Mouse (Mus musculus): ENCODE results near the gene Sema3f. TPM values are rescaled to one million over a fixed set of nuclear protein-coding genes. Genes with fewer than 3 reads are reported as not detected.

Sema3f gene
- polyA plus RNA-seq, 1 experiment from 2014 or later = 38.4 TPM

- ATAC-seq (ENCODE audit: low FRiP score, low TSS enrichment) = peak; percentile 61
- H3K27ac ChIP-seq (ENCODE audit: low read depth, low read length) = peak overlapping the region; percentile 92
- H3K9me3 ChIP-seq (ENCODE audit: control insufficient read depth, low read length) = no peaks in the 10 kb centered on the region
- WGBS = 22% methylated on average over 6 of the region's 6 CpGs
- no peaks in the 10 kb centered on the region for H3K36me3 ChIP-seq (ENCODE audit: control insufficient read depth, insufficient read depth, low read length)
- peak overlapping the region; percentile 34 for H3K4me2 ChIP-seq (replicated peaks; ENCODE audit: low read depth, low read length)
- peak overlapping the region; percentile 28; the same call in 1 of the 2 replicates for H3K9ac ChIP-seq (ENCODE audit: low read depth, low read length)
- no peak overlapping the region for H3K4me3 ChIP-seq (ENCODE audit: low read length)
- no peaks in the 10 kb centered on the region for H3K27me3 ChIP-seq (ENCODE audit: control insufficient read depth, insufficient read depth, low read length)
- H3K4me1 ChIP-seq (ENCODE audit: control insufficient read depth, insufficient read depth, low read length) = peaks cover 48% of the 10 kb centered on the region
Measured at GRCm38 (mm10) chr9:107723292-107723691, 13.0 kb upstream of the Sema3f start.

DNA sequence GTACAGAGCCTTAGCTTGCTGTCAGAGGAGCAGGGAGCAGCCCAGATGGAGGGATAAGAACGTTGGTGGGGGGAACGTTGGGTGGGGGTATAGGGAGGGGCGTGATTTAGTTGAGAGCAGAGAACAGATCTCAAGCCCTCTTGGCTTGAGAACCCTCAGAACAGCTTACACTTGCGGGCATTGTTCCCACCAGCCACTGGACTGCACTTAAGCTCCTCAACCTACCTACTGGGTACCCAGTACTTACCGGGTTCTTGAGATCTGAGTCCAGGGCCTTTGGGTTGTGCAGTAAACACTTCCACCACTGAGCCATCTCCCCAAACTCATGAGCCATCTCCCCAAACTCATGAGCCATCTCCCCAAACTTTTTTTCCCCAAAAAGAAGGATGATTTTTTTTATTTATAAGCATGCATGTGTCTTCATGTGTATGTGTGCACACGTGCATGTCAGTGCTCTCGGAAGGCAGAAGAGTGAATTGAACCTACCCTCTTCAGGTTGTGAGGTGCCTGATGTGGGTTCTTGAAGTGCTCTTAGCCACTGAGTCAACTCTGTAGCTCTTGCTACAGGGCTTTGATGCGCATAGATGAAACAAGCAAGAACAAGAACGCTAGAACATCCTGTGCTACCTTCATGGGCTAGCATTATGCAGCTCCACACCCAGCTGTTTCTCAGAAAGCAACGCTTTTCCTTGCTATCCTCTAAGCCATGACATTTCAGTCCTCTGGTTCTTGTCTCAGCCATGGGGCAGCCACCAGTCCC lies 8.7 kb upstream of the Sema3f start:
- no peak for ATAC-seq (ENCODE audit: low FRiP score, low TSS enrichment)
- no peak overlapping the region for H3K27ac ChIP-seq (ENCODE audit: low read depth, low read length)
- no peak overlapping the region for H3K4me2 ChIP-seq (replicated peaks; ENCODE audit: low read depth, low read length)
- no peak overlapping the region for H3K4me3 ChIP-seq (ENCODE audit: low read length)
- H3K36me3 ChIP-seq (ENCODE audit: control insufficient read depth, insufficient read depth, low read length) = no peaks in the 10 kb centered on the region
- WGBS = 83% methylated on average over 10 of the region's 10 CpGs
- H3K9me3 ChIP-seq (ENCODE audit: control insufficient read depth, low read length) = no peaks in the 10 kb centered on the region
- H3K27me3 ChIP-seq (ENCODE audit: control insufficient read depth, insufficient read depth, low read length) = no peaks in the 10 kb centered on the region
- peaks cover 51% of the 10 kb centered on the region for H3K4me1 ChIP-seq (ENCODE audit: control insufficient read depth, insufficient read depth, low read length)
- no peak overlapping the region for H3K9ac ChIP-seq (ENCODE audit: low read depth, low read length)

DNA sequence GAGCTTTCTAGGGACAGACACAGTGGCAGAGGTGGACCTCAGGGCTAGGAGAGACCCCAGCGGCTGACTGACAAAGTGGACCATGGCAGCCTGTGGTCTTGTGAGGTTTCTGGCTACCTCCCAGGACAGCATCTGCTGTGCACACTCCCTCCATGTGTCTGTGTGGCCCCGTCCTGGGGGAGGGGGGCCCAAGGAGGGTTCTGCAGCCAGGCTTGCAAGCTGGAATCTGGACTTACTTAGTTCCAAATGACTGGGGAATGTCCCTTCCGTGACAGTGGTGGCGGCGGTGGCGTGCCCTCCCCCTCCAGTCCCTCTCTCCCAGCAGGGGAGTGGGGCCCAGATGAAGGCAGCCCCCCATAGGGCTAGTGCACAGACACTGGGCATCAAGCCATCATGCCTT lies 6.7 kb upstream of the Sema3f start:
- Histone ChIP-seq H3K4me2 (replicated peaks; ENCODE audit: low read depth, low read length) (no peak overlapping the region), H3K4me1 (ENCODE audit: control insufficient read depth, insufficient read depth, low read length) (peaks cover 42% of the 10 kb centered on the region), H3K27ac (ENCODE audit: low read depth, low read length) (peak overlapping the region; percentile 25; the same call in 1 of the 2 replicates), H3K9me3 (ENCODE audit: control insufficient read depth, low read length) (no peaks in the 10 kb centered on the region), H3K27me3 (ENCODE audit: control insufficient read depth, insufficient read depth, low read length) (no peaks in the 10 kb centered on the region), H3K9ac (ENCODE audit: low read depth, low read length) (peak overlapping the region; percentile 7; the same call in 1 of the 2 replicates), H3K4me3 (ENCODE audit: low read length) (no peak overlapping the region), H3K36me3 (ENCODE audit: control insufficient read depth, insufficient read depth, low read length) (no peaks in the 10 kb centered on the region)
- WGBS = 28% methylated on average over 6 of the region's 6 CpGs
- ATAC-seq (ENCODE audit: low FRiP score, low TSS enrichment) = no peak

- Histone ChIP-seq H3K27me3 (ENCODE audit: control insufficient read depth, insufficient read depth, low read length) (no peaks in the 10 kb centered on the region), H3K4me1 (ENCODE audit: control insufficient read depth, insufficient read depth, low read length) (peaks cover 39% of the 10 kb centered on the region), H3K36me3 (ENCODE audit: control insufficient read depth, insufficient read depth, low read length) (no peaks in the 10 kb centered on the region), H3K4me2 (replicated peaks; ENCODE audit: low read depth, low read length) (no peak overlapping the region), H3K27ac (ENCODE audit: low read depth, low read length) (peak overlapping the region; percentile 90), H3K4me3 (ENCODE audit: low read length) (no peak overlapping the region), H3K9me3 (ENCODE audit: control insufficient read depth, low read length) (no peaks in the 10 kb centered on the region), H3K9ac (ENCODE audit: low read depth, low read length) (no peak overlapping the region)
- no peak for ATAC-seq (ENCODE audit: low FRiP score, low TSS enrichment)
- WGBS = 81% methylated on average over 2 of the region's 2 CpGs
Measured at GRCm38 (mm10) chr9:107715632-107716031, 5.4 kb upstream of the Sema3f start.

- Histone ChIP-seq H3K4me3 (ENCODE audit: low read length) (no peak overlapping the region), H3K9me3 (ENCODE audit: control insufficient read depth, low read length) (no peaks in the 10 kb centered on the region), H3K4me1 (ENCODE audit: control insufficient read depth, insufficient read depth, low read length) (peaks cover 39% of the 10 kb centered on the region), H3K27me3 (ENCODE audit: control insufficient read depth, insufficient read depth, low read length) (no peaks in the 10 kb centered on the region), H3K4me2 (replicated peaks; ENCODE audit: low read depth, low read length) (no peak overlapping the region), H3K36me3 (ENCODE audit: control insufficient read depth, insufficient read depth, low read length) (no peaks in the 10 kb centered on the region), H3K9ac (ENCODE audit: low read depth, low read length) (no peak overlapping the region), H3K27ac (ENCODE audit: low read depth, low read length) (peak overlapping the region; percentile 90)
- 7% methylated on average over 12 of the region's 12 CpGs for WGBS
- peak; percentile 83 for ATAC-seq (ENCODE audit: low FRiP score, low TSS enrichment)
Measured at GRCm38 (mm10) chr9:107714221-107714952, 4.1 kb upstream of the Sema3f start.

- ATAC-seq (ENCODE audit: low FRiP score, low TSS enrichment) = no peak
- H3K4me3 ChIP-seq (ENCODE audit: low read length) = peak overlapping the region; percentile 78
- no peaks in the 10 kb centered on the region for H3K27me3 ChIP-seq (ENCODE audit: control insufficient read depth, insufficient read depth, low read length)
- H3K4me1 ChIP-seq (ENCODE audit: control insufficient read depth, insufficient read depth, low read length) = peaks cover 47% of the 10 kb centered on the region
- peak overlapping the region; percentile 77 for H3K4me2 ChIP-seq (replicated peaks; ENCODE audit: low read depth, low read length)
- peak overlapping the region; percentile 77 for H3K27ac ChIP-seq (ENCODE audit: low read depth, low read length)
- H3K9ac ChIP-seq (ENCODE audit: low read depth, low read length) = peak overlapping the region; percentile 88
- WGBS = under 1% methylated on average over 46 of the region's 55 CpGs
- H3K36me3 ChIP-seq (ENCODE audit: control insufficient read depth, insufficient read depth, low read length) = peaks cover 15% of the 10 kb centered on the region
- H3K9me3 ChIP-seq (ENCODE audit: control insufficient read depth, low read length) = no peaks in the 10 kb centered on the region
Measured at GRCm38 (mm10) chr9:107709096-107709696, 1.1 kb downstream of the Sema3f start.

GRCm38 (mm10) chr9:107708439-107709095 lies 1.7 kb downstream of the Sema3f start:
- Histone ChIP-seq H3K36me3 (ENCODE audit: control insufficient read depth, insufficient read depth, low read length) (peaks cover 21% of the 10 kb centered on the region), H3K4me3 (ENCODE audit: low read length) (peak overlapping the region; percentile 78), H3K4me2 (replicated peaks; ENCODE audit: low read depth, low read length) (peak overlapping the region; percentile 77), H3K27ac (ENCODE audit: low read depth, low read length) (peak overlapping the region; percentile 77; the same call in 1 of the 2 replicates), H3K9ac (ENCODE audit: low read depth, low read length) (peak overlapping the region; percentile 88), H3K9me3 (ENCODE audit: control insufficient read depth, low read length) (no peaks in the 10 kb centered on the region), H3K27me3 (ENCODE audit: control insufficient read depth, insufficient read depth, low read length) (no peaks in the 10 kb centered on the region), H3K4me1 (ENCODE audit: control insufficient read depth, insufficient read depth, low read length) (peaks cover 47% of the 10 kb centered on the region)
- ATAC-seq (ENCODE audit: low FRiP score, low TSS enrichment) = no peak
- 1% methylated on average over 21 of the region's 21 CpGs for WGBS

DNA sequence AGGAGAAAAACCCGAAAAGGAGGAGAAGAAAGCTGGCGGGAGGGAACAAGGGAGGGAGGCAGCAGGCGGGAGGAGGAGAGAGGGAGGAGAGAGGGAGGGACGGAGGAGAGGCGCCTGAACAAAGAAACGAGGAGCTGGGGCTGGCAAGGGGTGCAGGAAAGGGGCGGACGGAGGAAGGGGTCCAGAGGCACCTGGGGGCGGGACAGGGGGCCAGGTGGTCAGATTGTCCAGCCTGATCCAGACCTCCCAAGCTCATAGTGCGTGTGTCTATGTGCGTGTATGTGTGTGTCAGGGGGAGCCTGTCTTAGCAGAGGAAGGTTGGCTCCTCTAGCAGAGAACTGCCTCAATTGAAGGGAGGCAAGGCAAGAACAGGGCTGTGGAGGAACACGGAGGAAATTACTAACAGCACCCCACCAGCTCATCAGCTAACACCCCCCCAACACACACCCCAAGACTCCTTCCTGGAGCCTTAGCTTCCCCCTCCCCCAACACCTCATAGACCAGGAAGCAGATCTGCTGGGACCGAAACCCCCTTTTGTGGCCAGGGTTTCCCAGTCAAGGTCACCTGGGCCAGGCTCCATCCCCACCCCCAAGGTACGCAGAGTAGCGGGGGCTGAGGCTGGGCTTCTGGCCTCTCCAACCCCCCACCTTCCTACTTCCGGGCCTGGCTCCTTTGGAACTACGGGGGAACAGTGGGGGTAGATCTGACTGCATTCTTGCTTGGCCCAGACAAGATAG lies 2.4 kb downstream of the Sema3f start:
- Histone ChIP-seq H3K4me1 (ENCODE audit: control insufficient read depth, insufficient read depth, low read length) (peaks cover 49% of the 10 kb centered on the region), H3K9me3 (ENCODE audit: control insufficient read depth, low read length) (no peaks in the 10 kb centered on the region), H3K4me2 (replicated peaks; ENCODE audit: low read depth, low read length) (peak overlapping the region; percentile 77), H3K27me3 (ENCODE audit: control insufficient read depth, insufficient read depth, low read length) (no peaks in the 10 kb centered on the region), H3K27ac (ENCODE audit: low read depth, low read length) (peak overlapping the region; percentile 77), H3K9ac (ENCODE audit: low read depth, low read length) (peak overlapping the region; percentile 88), H3K36me3 (ENCODE audit: control insufficient read depth, insufficient read depth, low read length) (peaks cover 26% of the 10 kb centered on the region), H3K4me3 (ENCODE audit: low read length) (peak overlapping the region; percentile 78)
- no peak for ATAC-seq (ENCODE audit: low FRiP score, low TSS enrichment)
- WGBS = under 1% methylated on average over 17 of the region's 17 CpGs

Measured in kidney, embryonic 14.5 days (tissue).